Mouse (Mus musculus) cerebellum, postnatal 14 days (tissue): Measurements from ENCODE around the gene Sptb.

ENCODE experiments used
- DNase-seq, 2 experiments: peaks; one replicate each; pipeline ENCODE4 v3.0.0; 2021; ENCODE audit warnings: mixed read lengths in 2 of 2

Gene Sptb

GRCm38 (mm10) chr12:76672008-76672407, 38.3 kb downstream of the Sptb start:
- peak; percentile 59 to 69 for DNase-seq

DNA sequence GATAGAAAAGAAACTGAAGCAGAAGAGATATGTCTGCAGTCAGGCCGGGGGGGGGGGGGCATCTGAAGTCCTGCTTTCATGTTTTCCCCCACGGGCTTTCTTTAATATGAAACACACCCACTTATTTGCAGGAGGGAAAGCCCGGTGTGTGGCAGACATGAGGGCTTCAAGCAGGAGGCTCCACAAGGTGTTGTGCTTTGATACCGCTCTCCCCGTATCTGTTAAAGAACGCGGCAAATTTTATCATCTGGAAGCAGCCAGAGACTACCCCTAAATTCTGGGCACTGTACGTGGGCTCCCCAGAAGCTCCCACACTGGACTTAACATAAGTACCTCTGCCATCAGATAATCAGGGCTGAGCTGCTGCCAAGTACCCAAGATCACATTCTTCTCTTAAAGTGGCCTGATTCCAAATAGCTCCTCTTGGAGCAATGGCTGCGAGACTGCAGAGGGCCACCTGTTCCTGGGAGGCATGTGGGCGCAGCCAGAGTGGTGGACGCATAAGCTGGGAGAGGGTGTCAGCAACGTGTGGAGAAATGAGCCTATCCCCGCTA, 39.7 kb downstream of the Sptb start:
- peak in 1 of 2 experiments; percentile 49 for DNase-seq

- DNase-seq: no peak
Measured at GRCm38 (mm10) chr12:76669956-76670530, 40.3 kb downstream of the Sptb start.

DNA sequence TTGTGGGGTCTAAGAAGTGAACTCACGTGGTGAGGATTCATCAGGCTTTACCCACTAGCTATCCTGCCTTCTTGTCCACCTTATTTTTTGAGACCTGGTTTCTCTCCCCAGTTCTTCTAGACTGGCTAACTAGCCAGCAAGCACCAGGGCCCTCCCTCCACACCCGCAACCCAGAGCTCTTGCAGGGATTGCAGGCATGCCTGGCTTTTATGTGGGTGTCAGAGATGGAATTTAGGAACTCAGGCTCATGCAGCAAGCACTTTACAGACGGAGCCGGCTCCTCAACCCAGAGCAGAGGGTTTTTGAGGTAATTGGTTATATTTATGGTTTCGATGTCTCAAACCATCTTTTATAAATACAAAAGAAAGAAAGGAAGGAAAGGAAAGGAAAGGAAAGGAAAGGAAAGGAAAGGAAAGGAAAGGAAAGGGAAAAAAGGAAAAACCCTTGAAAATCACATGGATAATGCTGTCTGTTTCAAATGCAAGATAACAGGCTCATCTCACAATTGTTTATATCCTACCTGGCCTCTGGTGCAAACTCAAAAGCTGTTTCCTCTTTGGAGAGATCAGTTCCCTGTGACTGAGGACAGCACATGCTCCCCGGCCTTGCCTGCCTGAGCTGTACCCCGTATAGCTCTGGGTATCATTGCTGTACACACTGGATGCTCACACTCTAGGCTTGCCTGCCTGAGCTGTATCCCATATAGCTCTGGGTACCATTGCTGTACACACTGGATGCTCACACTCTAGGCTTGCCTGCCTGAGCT, 41.5 kb downstream of the Sptb start:
- no peak for DNase-seq

- no peak for DNase-seq
Measured at GRCm38 (mm10) chr12:76651788-76652345, 58.5 kb downstream of the Sptb start.

DNA sequence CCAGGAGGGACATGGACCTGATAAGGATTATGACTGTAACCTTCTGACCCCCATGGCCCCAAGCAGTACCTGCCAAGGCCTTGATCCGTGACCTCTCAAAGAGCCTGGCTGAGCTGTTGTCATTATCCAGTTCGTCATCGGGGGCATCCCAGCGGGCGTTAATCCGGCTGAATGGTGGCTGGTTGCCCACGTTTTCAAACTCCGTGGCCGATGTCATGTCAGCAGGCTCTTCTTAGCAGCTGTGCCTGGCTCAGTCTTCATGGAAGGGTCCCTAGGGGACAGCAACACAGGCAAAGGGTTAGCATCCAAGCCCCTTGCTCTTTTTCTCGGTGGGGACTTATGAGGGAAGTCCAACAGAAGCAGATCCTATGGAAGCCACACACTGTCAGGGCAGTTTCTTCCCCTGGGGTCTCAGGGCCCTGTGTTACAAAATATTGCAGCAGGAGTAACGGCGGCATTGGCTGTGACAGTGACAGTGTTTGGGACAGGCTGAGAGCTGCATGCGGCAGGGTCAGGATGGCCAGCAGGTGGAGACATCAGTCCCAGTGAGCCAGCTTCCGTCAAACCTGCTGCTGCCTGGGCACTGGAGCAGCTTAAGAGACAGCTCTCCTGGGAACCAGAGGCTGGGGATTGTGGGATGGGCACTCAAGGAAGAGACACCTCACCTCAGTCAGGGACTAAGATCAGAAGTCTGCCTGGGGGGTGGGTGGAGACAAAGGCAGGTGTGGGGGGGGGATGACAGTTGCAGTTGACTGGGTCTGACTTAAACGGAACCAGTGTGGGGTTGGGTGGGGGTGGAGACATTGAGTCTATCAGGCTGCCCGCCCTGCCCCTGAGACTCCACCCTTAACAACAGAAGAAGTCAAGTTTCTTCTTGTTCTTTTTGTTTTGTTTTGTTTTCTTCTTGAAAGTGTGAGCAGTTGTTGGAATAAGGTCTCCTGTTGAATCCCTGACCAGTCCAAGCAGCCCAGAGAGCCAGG, 60.3 kb downstream of the Sptb start:
- peak; percentile 88 for DNase-seq

DNA sequence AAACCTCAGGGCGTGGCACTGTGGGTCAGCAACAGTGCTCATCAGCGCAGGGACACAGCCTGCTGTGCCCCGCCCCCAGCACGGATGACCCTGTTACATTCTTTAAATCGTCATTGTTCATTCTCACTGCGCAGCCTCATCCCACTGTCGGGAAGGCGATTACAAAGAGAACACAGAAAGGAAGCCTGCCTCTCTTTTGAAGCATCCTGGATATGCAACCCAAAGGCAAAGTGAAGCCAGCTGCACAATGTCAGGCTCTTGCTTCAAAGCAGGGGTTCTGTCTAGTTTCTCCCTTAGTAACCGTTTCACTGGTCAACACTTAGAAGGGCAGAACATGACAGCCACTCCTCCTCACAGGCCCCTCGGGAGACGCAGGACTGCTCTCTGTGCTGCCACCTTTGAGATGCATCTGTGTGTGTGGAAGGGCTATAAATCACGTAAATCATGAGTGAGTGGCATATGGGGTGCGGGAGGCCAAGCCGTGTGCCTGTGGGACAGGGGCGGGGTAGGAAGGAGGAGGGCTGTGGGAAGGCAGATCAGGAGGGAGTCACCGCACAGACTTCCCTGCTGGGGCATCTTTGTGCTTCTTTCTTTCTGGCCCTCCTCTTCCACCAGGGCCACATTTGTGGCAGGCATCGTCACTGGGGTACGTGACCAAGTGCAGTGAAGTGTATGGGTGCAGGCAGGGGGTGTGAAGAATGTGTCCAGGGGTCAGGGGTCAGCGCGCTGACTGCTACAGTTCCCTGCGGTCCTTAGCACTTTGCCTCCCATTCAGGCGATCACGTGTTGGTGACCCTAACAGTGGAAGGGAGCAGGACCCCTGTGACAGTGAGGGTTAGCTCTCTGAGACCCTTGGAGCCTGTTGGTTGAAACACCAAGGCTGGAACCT, 64.9 kb downstream of the Sptb start:
- DNase-seq: no peak

GRCm38 (mm10) chr12:76643679-76644078, 66.7 kb downstream of the Sptb start:
- DNase-seq: no peak

DNA sequence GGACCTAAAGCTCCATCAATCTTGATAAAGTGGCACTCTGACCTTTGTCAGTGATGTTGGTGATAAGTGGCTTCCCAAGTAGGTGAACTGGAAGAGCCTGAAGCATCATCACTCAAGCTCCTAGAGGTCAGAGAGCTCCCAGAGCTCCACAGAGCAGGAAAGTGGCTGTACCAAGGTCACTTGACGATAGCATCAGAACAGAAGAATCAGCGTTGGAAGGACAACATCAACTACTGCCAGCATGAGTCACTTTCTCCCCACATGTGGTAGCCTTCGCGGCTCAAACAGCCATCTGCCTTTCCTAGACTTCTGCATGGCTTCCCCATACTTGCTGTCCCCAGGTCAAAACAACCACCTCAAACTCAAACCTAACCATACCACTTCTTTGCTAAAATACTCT, 67.7 kb downstream of the Sptb start:
- no peak for DNase-seq

DNA sequence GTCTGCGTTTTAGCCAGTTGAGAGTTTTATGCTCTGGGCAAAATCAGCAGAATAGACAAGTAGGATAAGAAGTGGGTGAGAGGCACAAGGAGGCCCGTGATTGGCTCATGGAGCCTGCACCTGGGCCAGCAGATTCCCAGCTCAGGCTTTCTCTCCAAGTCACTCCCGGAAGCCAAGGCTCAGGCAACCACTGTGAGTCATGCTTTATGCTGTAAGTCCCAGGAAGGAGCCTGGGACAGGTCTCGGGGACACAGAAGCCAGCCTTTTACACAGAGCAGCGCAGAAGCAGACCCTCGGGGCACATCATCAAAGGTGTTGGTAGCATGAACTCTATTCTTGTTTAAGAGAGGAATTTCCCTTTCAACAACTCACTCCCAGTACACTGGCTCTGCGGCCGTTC, 69.7 kb downstream of the Sptb start:
- DNase-seq: peak in 1 of 2 experiments; percentile 42

DNA sequence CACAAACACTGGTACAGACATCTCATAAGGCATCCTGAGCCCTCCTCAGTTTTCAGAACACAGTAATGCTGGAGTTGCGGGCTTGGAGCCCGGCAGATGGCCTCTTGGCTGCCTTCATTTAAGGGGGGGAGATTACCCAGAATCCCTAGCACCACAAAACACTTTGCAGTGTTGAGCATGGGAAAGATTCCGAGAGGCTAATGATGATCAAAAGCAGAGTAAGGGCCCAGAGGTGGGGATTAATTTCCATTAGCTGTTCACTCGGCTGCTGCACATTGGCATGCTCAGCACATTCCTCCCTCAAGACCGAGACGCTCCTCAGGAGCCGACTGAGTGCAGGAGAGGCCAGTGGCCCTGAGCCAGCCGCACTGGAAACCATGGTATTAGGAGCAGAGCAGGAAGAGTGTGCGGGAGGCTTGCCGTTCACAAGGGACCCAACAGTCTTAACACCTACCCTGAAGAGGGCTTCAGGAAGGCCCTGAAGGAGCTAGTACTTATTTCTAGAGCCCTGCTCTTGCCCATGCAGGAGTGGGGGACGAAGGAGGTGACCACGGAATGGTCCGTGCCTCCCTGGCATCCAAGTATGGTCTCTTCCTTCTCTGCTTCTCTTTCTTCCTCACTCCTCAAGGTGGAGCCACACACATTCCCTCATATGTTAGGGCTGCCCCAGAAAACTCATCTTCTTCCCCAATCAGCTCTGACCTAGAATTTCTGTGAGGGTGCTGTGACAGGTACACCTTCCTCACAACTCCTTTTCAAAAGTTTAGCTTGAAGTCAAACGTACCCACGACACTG, 75.3 kb downstream of the Sptb start:
- DNase-seq: peak; percentile 78

DNA sequence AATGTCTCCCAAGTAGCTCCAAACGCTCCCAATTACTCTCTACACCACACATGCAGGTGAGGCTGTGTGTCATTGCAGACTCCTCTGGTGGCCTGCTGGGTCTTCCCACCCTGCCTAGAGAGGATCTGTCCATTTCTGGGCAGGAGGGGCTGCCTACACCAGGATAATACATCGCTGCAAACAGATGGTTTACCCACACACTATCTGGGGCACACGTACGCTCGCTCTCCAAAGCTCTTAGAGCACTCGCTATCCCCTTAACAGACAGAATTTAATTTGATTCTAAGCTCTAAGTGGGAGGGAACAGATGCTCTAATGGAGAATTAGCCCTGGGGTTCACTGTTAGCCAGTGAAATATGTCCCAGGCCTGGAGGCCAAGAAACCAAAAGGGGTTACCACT, 87.0 kb downstream of the Sptb start:
- no peak for DNase-seq

- no peak for DNase-seq
Measured at GRCm38 (mm10) chr12:76619847-76620246, 90.5 kb downstream of the Sptb start.

DNA sequence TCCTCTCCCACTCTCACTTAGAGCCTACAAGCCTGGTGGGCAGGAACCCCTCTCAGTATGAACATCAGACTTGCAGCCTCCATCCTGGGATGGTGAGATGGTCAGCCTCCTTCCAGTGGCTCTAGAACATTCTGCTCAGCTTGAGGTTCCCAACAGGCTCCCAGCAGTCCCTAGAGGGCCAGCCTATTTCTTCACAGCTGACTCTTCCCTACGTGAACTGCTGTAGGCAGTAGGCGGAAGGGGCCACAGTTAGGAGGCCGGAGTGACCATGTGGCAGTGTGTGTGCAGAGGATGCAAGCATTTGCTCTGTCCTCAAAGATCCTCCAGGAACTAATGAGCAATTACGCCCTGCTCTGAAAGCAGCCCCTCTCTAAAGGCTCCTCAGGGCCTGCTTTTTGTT, 92.2 kb downstream of the Sptb start:
- no peak for DNase-seq

DNA sequence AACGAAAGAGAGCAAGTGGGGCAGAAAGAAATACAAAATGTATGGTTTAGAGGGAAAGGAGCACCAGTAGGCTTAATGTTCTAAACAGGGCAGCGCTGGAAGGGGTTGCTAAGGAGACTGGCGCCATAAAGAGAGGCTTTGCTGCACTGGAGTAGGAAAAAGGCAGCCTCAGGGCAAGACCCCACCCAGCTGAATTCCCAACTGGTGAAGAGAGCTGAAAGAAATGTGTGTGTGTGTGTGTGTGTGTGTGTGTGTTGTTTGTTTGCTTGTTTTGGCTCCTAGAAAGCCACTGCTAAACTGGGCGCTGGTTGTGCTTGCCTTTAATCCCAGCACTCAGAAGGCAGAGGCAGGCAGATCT, 94.8 kb downstream of the Sptb start:
- DNase-seq: no peak

- DNase-seq: no peak
Measured at GRCm38 (mm10) chr12:76614868-76615579, 95.3 kb downstream of the Sptb start.

DNA sequence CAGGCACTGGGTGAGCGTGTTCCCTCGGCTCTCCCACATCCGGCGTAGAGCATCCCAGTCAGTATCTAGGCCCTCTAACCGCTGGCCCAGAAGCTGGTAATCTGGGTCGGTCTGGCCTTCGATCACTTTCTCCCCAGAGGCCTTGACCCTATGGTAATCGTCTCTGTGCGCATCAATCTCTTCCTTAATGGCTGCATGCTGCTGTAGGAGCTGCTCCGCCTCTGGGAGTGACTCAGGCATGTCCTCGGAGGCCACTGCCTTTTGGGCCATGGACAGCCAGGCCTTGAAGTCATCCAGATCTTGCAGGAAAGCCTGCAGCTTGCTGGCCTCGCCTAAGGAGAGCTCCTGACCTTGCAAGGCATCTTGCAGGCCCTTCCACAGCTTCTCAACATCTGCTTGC, 97.7 kb downstream of the Sptb start:
- DNase-seq: no peak

DNA sequence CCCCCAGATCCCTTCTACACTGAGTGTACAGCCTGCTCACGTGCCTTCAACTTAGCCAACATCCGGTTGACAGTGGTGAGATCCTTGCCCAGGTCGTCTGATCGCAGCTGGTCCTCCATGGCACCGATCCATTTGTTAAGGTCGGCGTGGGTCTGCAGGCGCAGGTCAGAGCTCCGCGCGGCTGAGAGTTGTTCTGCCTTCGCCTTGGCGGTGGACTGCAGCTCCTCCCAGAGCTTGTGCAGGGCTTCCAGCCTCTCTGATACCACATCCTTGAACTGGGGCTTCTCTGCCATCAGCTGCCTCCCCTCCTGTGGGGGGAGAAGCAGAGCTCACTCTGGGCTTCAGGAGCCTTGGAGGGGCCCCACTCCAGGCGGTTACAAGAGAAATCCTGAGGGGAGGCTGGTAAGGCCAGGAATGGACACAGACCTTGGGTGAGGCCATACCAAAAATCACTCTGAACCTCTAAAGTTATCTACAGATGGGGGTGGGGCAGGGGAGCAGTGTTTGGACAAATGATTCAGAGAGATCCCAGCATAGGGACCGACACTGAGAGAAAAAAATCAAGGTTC, 101.3 kb downstream of the Sptb start:
- DNase-seq: no peak

DNA sequence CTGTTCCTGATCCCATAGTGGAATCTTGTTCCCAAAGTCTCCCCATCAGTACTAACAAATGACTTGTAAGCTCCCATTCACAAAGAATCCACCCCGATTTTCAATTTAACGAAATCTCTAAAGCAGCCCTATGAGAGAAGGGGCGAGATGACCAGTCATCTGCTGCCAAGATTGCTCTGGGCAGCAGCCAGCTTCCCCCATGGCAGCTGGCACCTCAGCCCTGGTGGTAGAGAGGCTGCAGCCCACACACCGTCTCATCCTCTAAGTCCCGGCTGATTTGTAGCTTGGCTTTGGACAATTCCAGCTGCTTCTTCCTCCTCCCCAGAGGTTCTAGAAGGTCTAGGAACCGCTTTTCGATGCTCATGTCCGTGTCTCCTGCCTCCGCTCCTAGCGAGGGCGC, 102.1 kb downstream of the Sptb start:
- peak; percentile 74 for DNase-seq

DNA sequence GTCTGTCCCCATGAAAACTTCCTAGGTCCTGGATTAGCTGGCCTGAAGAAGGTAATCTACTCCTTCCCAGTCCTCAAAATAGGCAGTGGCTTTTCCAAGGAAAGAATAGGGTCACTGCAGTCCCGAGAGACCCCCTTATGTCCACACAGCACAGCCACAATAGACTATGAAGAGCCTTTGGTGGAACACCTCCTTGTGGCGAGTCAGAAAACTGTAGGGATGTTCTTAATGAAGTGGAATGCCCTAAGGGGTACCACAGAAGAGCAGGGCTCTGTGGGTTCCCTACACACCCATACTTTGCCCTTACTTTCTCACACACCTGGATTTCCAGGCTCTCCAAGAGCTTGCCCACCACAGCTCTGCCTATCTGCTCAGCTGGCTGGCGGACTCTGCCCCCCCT, 104.5 kb downstream of the Sptb start:
- no peak for DNase-seq
